Mouse (Mus musculus) CH12.LX (cell line): ENCODE results near the gene Mroh2a. TPM values are rescaled to one million over a fixed set of nuclear protein-coding genes. Genes with fewer than 3 reads are reported as not detected.
A peak's percentile ranks its signal among the peaks of the same experiment; 100 is the strongest.

ENCODE experiments used
- DNase-seq: peaks from one replicate; pipeline ENCODE4 v3.0.0-alpha.2; 2013; ENCODE audit errors: extremely low read depth
- H3K27ac ChIP-seq: 2 replicates; pipeline ENCODE4 v1.5.1; 2012; ENCODE audit warnings: low read depth, mild to moderate bottlenecking, control low read depth, moderate library complexity; ENCODE audit not compliant: insufficient read depth
- H3K27me3 ChIP-seq: replicated peaks from 2 replicates; pipeline ENCODE3; 2012; ENCODE audit warnings: inconsistent platforms
- H3K36me3 ChIP-seq, 2 experiments: replicated peaks in 1 of 2; 2 replicates each; pipeline versions ENCODE3 to v1.6.1; 2012; ENCODE audit warnings: inconsistent platforms in 1 of 2, low read length in 1 of 2, mild to moderate bottlenecking in 1 of 2, mixed read lengths in 1 of 2, moderate library complexity in 1 of 2; ENCODE audit not compliant: control insufficient read depth in 1 of 2, insufficient read depth in 1 of 2
- H3K4me1 ChIP-seq, 2 experiments: 2 replicates each; pipeline ENCODE4 v1.6.1; 2012; ENCODE audit warnings: inconsistent platforms in 1 of 2, moderate library complexity in 1 of 2; ENCODE audit not compliant: insufficient read depth in 2 of 2, control insufficient read depth in 1 of 2
- H3K4me2 ChIP-seq: 2 replicates; pipeline ENCODE4 v1.6.1; 2012; ENCODE audit warnings: low read depth, mild to moderate bottlenecking, control low read depth; ENCODE audit not compliant: poor library complexity, insufficient read depth, severe bottlenecking
- H3K4me3 ChIP-seq, 3 experiments: fragments of 150-350 bp in 1 of 3; sonication (generic) in 1 of 3; replicated peaks in 1 of 3; 2 replicates each; pipeline versions ENCODE3 to v1.5.1; 2011 to 2012; ENCODE audit warnings: low read depth in 2 of 3, low read length in 2 of 3, mild to moderate bottlenecking in 2 of 3, moderate library complexity in 2 of 3, control low read depth in 1 of 3, improper control_type of control experiment in 1 of 3, inconsistent platforms in 1 of 3, mixed read lengths in 1 of 3; ENCODE audit not compliant: poor library complexity in 1 of 3
- H3K79me2 ChIP-seq: replicated peaks from 2 replicates; pipeline ENCODE4 v1.6.1; 2012; ENCODE audit warnings: mild to moderate bottlenecking, moderate library complexity; ENCODE audit not compliant: control insufficient read depth, poor library complexity, insufficient read depth, severe bottlenecking; ENCODE audit errors: extremely low read depth
- H3K9ac ChIP-seq: 2 replicates; pipeline ENCODE4 v1.6.1; 2012; ENCODE audit warnings: low read depth, mild to moderate bottlenecking, control low read depth, moderate library complexity; ENCODE audit not compliant: insufficient read depth
- H3K9me3 ChIP-seq: replicated peaks from 2 replicates; pipeline ENCODE3; 2012; ENCODE audit warnings: low read length, inconsistent platforms, mixed read lengths
- BHLHE40 ChIP-seq: IDR thresholded peaks from 2 replicates; pipeline ENCODE4 v1.6.1; 2011; ENCODE audit warnings: mild to moderate bottlenecking, low read depth, low read length, improper control_type of control experiment
- CHD1 ChIP-seq: IDR thresholded peaks from 2 replicates; pipeline ENCODE4 v1.6.1; 2012; ENCODE audit warnings: low read depth, low read length, improper control_type of control experiment, inconsistent platforms
- CHD2 ChIP-seq: IDR thresholded peaks from 2 replicates; pipeline ENCODE4 v1.6.1; 2011; ENCODE audit warnings: low read length, improper control_type of control experiment
- CTCF ChIP-seq, 2 experiments: IDR thresholded peaks in 1 of 2; conservative IDR thresholded peaks in 1 of 2; 2 replicates each; pipeline ENCODE4 v1.5.1; 2011 to 2012; ENCODE audit warnings: low read depth in 2 of 2, low read length in 2 of 2, improper control_type of control experiment in 1 of 2, inconsistent platforms in 1 of 2, mild to moderate bottlenecking in 1 of 2, moderate library complexity in 1 of 2
- ELF1 ChIP-seq: IDR thresholded peaks from 2 replicates; pipeline ENCODE4 v1.6.1; 2014; ENCODE audit warnings: low read depth, mild to moderate bottlenecking, inconsistent platforms, low read length, improper control_type of control experiment
- ETS1 ChIP-seq: conservative IDR thresholded peaks from 2 replicates; pipeline ENCODE4 v1.6.1; 2012; ENCODE audit warnings: low read depth, mild to moderate bottlenecking, inconsistent platforms, low read length, improper control_type of control experiment, moderate library complexity
- IRF4 ChIP-seq: IDR thresholded peaks from 2 replicates; pipeline ENCODE4 v1.6.1; 2014; ENCODE audit warnings: low read depth, mild to moderate bottlenecking, inconsistent platforms, low read length, improper control_type of control experiment
- JUN ChIP-seq: IDR thresholded peaks from 2 replicates; pipeline ENCODE4 v1.6.1; 2011; ENCODE audit warnings: low read depth, mild to moderate bottlenecking, low read length, improper control_type of control experiment, moderate library complexity; ENCODE audit not compliant: insufficient read depth
- JUND ChIP-seq: conservative IDR thresholded peaks from 2 replicates; pipeline ENCODE4 v1.6.1; 2011; ENCODE audit warnings: low read depth, low read length, improper control_type of control experiment
- KAT2A ChIP-seq: IDR thresholded peaks from 2 replicates; pipeline ENCODE4 v1.6.1; 2012; ENCODE audit warnings: low read length, improper control_type of control experiment, inconsistent platforms; ENCODE audit not compliant: insufficient replicate concordance
- MAFK ChIP-seq: IDR thresholded peaks from 2 replicates; pipeline ENCODE4 v1.6.1; 2011; ENCODE audit warnings: low read length, improper control_type of control experiment; ENCODE audit not compliant: insufficient replicate concordance
- MAX ChIP-seq: IDR thresholded peaks from 2 replicates; pipeline ENCODE4 v1.6.1; 2011; ENCODE audit warnings: low read length, improper control_type of control experiment
- MAZ ChIP-seq: IDR thresholded peaks from 2 replicates; pipeline ENCODE4 v1.6.1; 2012; ENCODE audit warnings: low read depth, mild to moderate bottlenecking, inconsistent platforms, low read length, improper control_type of control experiment, moderate library complexity
- MEF2A ChIP-seq: IDR thresholded peaks from 2 replicates; pipeline ENCODE4 v1.6.1; 2014; ENCODE audit warnings: low read depth, mild to moderate bottlenecking, inconsistent platforms, low read length, improper control_type of control experiment, borderline replicate concordance
- MXI1 ChIP-seq: IDR thresholded peaks from 2 replicates; pipeline ENCODE4 v1.6.1; 2011; ENCODE audit warnings: mild to moderate bottlenecking, low read depth, low read length, improper control_type of control experiment
- MYC ChIP-seq: IDR thresholded peaks from 2 replicates; pipeline ENCODE4 v1.6.1; 2011; ENCODE audit warnings: low read depth, mild to moderate bottlenecking, improper control_type of control experiment, low read length
- NELFE ChIP-seq: IDR thresholded peaks from 2 replicates; pipeline ENCODE4 v1.6.1; 2011; ENCODE audit warnings: low read depth, low read length, improper control_type of control experiment
- NRF1 ChIP-seq: IDR thresholded peaks from 2 replicates; pipeline ENCODE4 v1.6.1; 2014; ENCODE audit warnings: low read depth, mild to moderate bottlenecking, inconsistent platforms, low read length, improper control_type of control experiment, moderate library complexity
- RAD21 ChIP-seq: IDR thresholded peaks from 2 replicates; pipeline ENCODE4 v1.6.1; 2011; ENCODE audit warnings: low read depth, mild to moderate bottlenecking, low read length, improper control_type of control experiment, moderate library complexity
- TCF12 ChIP-seq: IDR thresholded peaks from 2 replicates; pipeline ENCODE4 v1.6.1; 2014; ENCODE audit warnings: low read depth, mild to moderate bottlenecking, inconsistent platforms, low read length, improper control_type of control experiment
- USF1 ChIP-seq: IDR thresholded peaks from 2 replicates; pipeline ENCODE4 v1.6.1; 2014; ENCODE audit warnings: low read depth, mild to moderate bottlenecking, inconsistent platforms, low read length, improper control_type of control experiment
- USF2 ChIP-seq: conservative IDR thresholded peaks from 2 replicates; pipeline ENCODE4 v1.6.1; 2011; ENCODE audit warnings: low read depth, low read length, improper control_type of control experiment
- ZC3H11A ChIP-seq: IDR thresholded peaks from 2 replicates; pipeline ENCODE4 v1.6.1; 2012; ENCODE audit warnings: low read depth, mild to moderate bottlenecking, inconsistent platforms, low read length, improper control_type of control experiment
- ZKSCAN1 ChIP-seq: IDR thresholded peaks from 2 replicates; pipeline ENCODE4 v1.6.1; 2012; ENCODE audit warnings: low read depth, inconsistent platforms, low read length, improper control_type of control experiment, borderline replicate concordance
- ZMIZ1 ChIP-seq: IDR thresholded peaks from 2 replicates; pipeline ENCODE4 v1.6.1; 2012; ENCODE audit warnings: low read depth, mild to moderate bottlenecking, inconsistent platforms, low read length, improper control_type of control experiment
- ZNF384 ChIP-seq: IDR thresholded peaks from 2 replicates; pipeline ENCODE4 v1.6.1; 2012; ENCODE audit warnings: low read depth, low read length, improper control_type of control experiment, inconsistent platforms
- dilution Hi-C: fragments of 300-500 bp; cut with MboI; formaldehyde crosslinking; loops from 2 replicates; pipeline ENCODE4 v1.14.3; 2020; ENCODE audit warnings: low sequenced_read_pairs; ENCODE audit not compliant: extremely low pct_unique_long_range_greater_than_20kb, extremely low pct_ligation_motif_present
- in situ Hi-C: fragments of 300-500 bp; cut with MboI; formaldehyde crosslinking; loops from 3 replicates; pipeline ENCODE4 v1.14.3; 2019; ENCODE audit warnings: low sequenced_read_pairs, low pct_ligation_motif_present, low pct_unique_long_range_greater_than_20kb, mixed read lengths
- polyA plus RNA-seq: library from polyadenylated mRNA; unstranded; fragments of >175 nt; gene quantifications from 2 replicates; pipeline ENCODE4 v1.2.1, GENCODE M21; 2012; ENCODE audit warnings: low read depth; ENCODE audit not compliant: insufficient read length
- total RNA-seq, 2 experiments: library from RNA; depleted of rRNA; stranded (reverse); fragments of 300-350 nt in 1 of 2; fragments of >200 nt in 1 of 2; gene quantifications; 2 replicates each; pipeline ENCODE4 v1.2.3; 2012 to 2014

The Mroh2a gene
- total and polyA plus RNA-seq, 3 experiments = 0.17 to 1.0 TPM; not detected in 1

- in situ Hi-C loops (loop anchor here (10.0 to 25.0 kb wide), 2 partner anchors 150 to 322 kb away; partner anchors contain the start of gene Ugt1a6a), dilution Hi-C loops (no loop called here)
- no peak overlapping the region for H3K9ac ChIP-seq
- no peaks in the 10 kb centered on the region for H3K79me2 ChIP-seq
- H3K4me2 ChIP-seq = peak overlapping the region; percentile 14; the same call in 1 of the 2 replicates
- H3K4me3 ChIP-seq = no peak overlapping the region
- no peak for DNase-seq
- H3K36me3 ChIP-seq = no peaks in the 10 kb centered on the region
- peaks cover 13 to 22% of the 10 kb centered on the region in 2 experiments for H3K4me1 ChIP-seq
- no peak overlapping the region for H3K27ac ChIP-seq
- H3K27me3 ChIP-seq = peaks cover 81% of the 10 kb centered on the region
- TF ChIP-seq MYC = no peak
- TF ChIP-seq KAT2A = no peak
- TF ChIP-seq ELF1 = no peak
- TF ChIP-seq MEF2A = no peak
- no peak for TF ChIP-seq TCF12
- no peak for TF ChIP-seq BHLHE40
- TF ChIP-seq ETS1 = no peak
- no peak; the same call in 1 of the 2 replicates for TF ChIP-seq MAX
- 0 out of 2 replicates have a peak, but pooled peaks have one; percentile 1 for TF ChIP-seq JUND
- no peak for TF ChIP-seq ZNF384
- TF ChIP-seq USF2 = no peak
- TF ChIP-seq NELFE = 0 out of 2 replicates have a peak, but pooled peaks have one; percentile 11
- no peak for TF ChIP-seq JUN
- TF ChIP-seq CHD2 = no peak
- TF ChIP-seq MAZ = no peak
- no peak for TF ChIP-seq ZC3H11A
- no peak for TF ChIP-seq CHD1
- TF ChIP-seq ZKSCAN1 = no peak
- peak; percentile 33; the same call in 1 of the 2 replicates for TF ChIP-seq NRF1
- no peak for TF ChIP-seq MXI1
- TF ChIP-seq CTCF (conservative IDR thresholded peaks at IDR 0.05 in 1 of 2, IDR thresholded peaks at IDR 0.05 in 1 of 2; ENCODE audit: low read depth in 2 of 2, low read length in 2 of 2) = no peak
- TF ChIP-seq IRF4 = peak; percentile 5; the same call in 1 of the 2 replicates
- no peak for TF ChIP-seq RAD21
- no peak for TF ChIP-seq MAFK
- TF ChIP-seq ZMIZ1 = no peak
- TF ChIP-seq USF1 = no peak
- H3K9me3 ChIP-seq = peaks cover 26% of the 10 kb centered on the region
Measured at GRCm38 (mm10) chr1:88284228-88284945, 57.6 kb downstream of the Mroh2a start.
